Mouse (Mus musculus): ENCODE measurements around the gene Slc25a26.
"Not testable (repeated sequence)": the region's sequence is repeated elsewhere in the genome, so short reads cannot be mapped to it uniquely, and the experiment has no call there.

- TF ChIP-seq CTCF (conservative IDR thresholded peaks at IDR 0.05; ENCODE audit: low read length); NANOG (IDR thresholded peaks at IDR 0.05; ENCODE audit: borderline replicate concordance, low read length); POU5F1 (IDR thresholded peaks at IDR 0.05; ENCODE audit: borderline replicate concordance, low read length): not testable (repeated sequence)
These were observed 58.5 kb downstream of the Slc25a26 start for GRCm38 (mm10) chr6:94558603-94559002.
